Mouse (Mus musculus) left cerebral cortex, adult 2 months (tissue): ENCODE measurements around the gene Fra10ac1. TPM values are rescaled to one million over a fixed set of nuclear protein-coding genes. Genes with fewer than 3 reads are reported as not detected.

Experiments used
- DNase-seq, 2 experiments: peaks; one replicate each; pipeline ENCODE4 v3.0.0; 2021 to 2022; ENCODE audit warnings: low spot score in 2 of 2, mixed read lengths in 1 of 2; ENCODE audit errors: extremely low spot score in 1 of 2
- H3K27ac ChIP-seq: fragments of 200-600 bp; 2 replicates; pipeline ENCODE4 v1.8.1; 2022
- H3K4me3 ChIP-seq: fragments of 200-600 bp; 2 replicates; pipeline ENCODE4 v1.8.1; 2022
- CTCF ChIP-seq: fragments of 200-600 bp; IDR thresholded peaks from 2 replicates; pipeline ENCODE4 v1.8.1; 2022; ENCODE audit warnings: antibody characterized with exemption, mild to moderate bottlenecking, moderate library complexity
- intact Hi-C: fragments of 180-260 bp; cut with DNase I; formaldehyde crosslinking; loops from one replicate; pipeline ENCODE4 v1.15.1; 2025
- long read RNA-seq, 2 experiments: library from polyadenylated mRNA; stranded (forward); transcript quantifications; one replicate each; pipeline ENCODE4 v2.0.0; 2021; ENCODE audit warnings: borderline mapping rate in 2 of 2
- total RNA-seq, 2 experiments: library from RNA; stranded (reverse); gene quantifications; 2 replicates each; pipeline ENCODE4 v1.2.3; 2021

Gene Fra10ac1
- 10 to 100 TPM; 14.4 to 16.3 TPM for total RNA-seq
- long read RNA-seq, experiment 1, transcript Fra10ac1-201 (14 exons, 1,402 nt): major isoform, 8 of 19 reads
- long read RNA-seq, experiment 1, partial matches to known transcripts: 5 of 19 reads
- long read RNA-seq, experiment 1, other reads (novel, unspliced or antisense): 6 of 19 reads
- long read RNA-seq, experiment 2, transcript Fra10ac1-201 (14 exons, 1,402 nt): major isoform, 10 of 18 reads
- long read RNA-seq, experiment 2, partial matches to known transcripts: 3 of 18 reads
- long read RNA-seq, experiment 2, other reads (novel, unspliced or antisense): 4 of 18 reads

GRCm38 (mm10) chr19:38223905-38224684 lies at the start of gene Fra10ac1:
Gene Fra10ac1, minus strand, starts transcription at chr19:38224156.
- DNase-seq: peak; percentile 95 to 96
- peak within 1 kb of the TSS; percentile 55 for H3K4me3 ChIP-seq
- TF ChIP-seq CTCF: peak; percentile 63
- H3K27ac ChIP-seq: peak within 1 kb of the TSS; percentile 89
- intact Hi-C loops: loop anchor here (1.0 to 5.0 kb wide), 4 partner anchors 14 to 128 kb away; partner anchors contain the start of gene Lgi1

- H3K27ac ChIP-seq: no peak overlapping the region
- no peak overlapping the region for H3K4me3 ChIP-seq
- intact Hi-C loops: no loop called here
- DNase-seq: no peak
- TF ChIP-seq CTCF: no peak
Measured at GRCm38 (mm10) chr19:38271071-38271470, 47.1 kb upstream of the Fra10ac1 start.

GRCm38 (mm10) chr19:38267469-38267868 lies 43.5 kb upstream of the Fra10ac1 start:
- DNase-seq: no peak
- Histone ChIP-seq H3K27ac (peak overlapping the region; percentile 99), H3K4me3 (peak overlapping the region; percentile 52)
- TF ChIP-seq CTCF: no peak
- intact Hi-C loops: no loop called here

GRCm38 (mm10) chr19:38265767-38266166 lies 41.8 kb upstream of the Fra10ac1 start:
- peak overlapping the region; percentile 52 for H3K4me3 ChIP-seq
- intact Hi-C loops: no loop called here
- peak overlapping the region; percentile 99 for H3K27ac ChIP-seq
- no peak; the same call in 1 of the 2 replicates for TF ChIP-seq CTCF
- no peak for DNase-seq

GRCm38 (mm10) chr19:38264505-38265500 lies 40.8 kb upstream of the Fra10ac1 start, which contains the start of gene Lgi1:
Gene Lgi1, plus strand, starts transcription at chr19:38264536.
- peak; percentile 57 to 61 for DNase-seq
- H3K4me3 ChIP-seq: peak within 1 kb of the TSS; percentile 52
- intact Hi-C loops: loop anchor here (1.0 kb wide), 2 partner anchors 27 to 41 kb away; partner anchors contain the start of gene Fra10ac1
- TF ChIP-seq CTCF: no peak
- H3K27ac ChIP-seq: peak within 1 kb of the TSS; percentile 99

- peak; percentile 70 for TF ChIP-seq CTCF
- intact Hi-C loops: loop anchor here (1.0 kb wide), 2 partner anchors 26 to 40 kb away; partner anchors contain the start of gene Fra10ac1
- peak; percentile 76 to 80 for DNase-seq
- Histone ChIP-seq H3K27ac (peak overlapping the region; percentile 99), H3K4me3 (peak overlapping the region; percentile 52)
Measured at GRCm38 (mm10) chr19:38263829-38264504, 40.0 kb upstream of the Fra10ac1 start.

GRCm38 (mm10) chr19:38261351-38261750 lies 37.4 kb upstream of the Fra10ac1 start:
- TF ChIP-seq CTCF: no peak
- H3K4me3 ChIP-seq: no peak overlapping the region
- DNase-seq: no peak
- H3K27ac ChIP-seq: 0 out of 2 replicates have a peak overlapping the region, but pooled peaks have one; percentile 36
- intact Hi-C loops: no loop called here

GRCm38 (mm10) chr19:38260346-38260745 lies 36.4 kb upstream of the Fra10ac1 start:
- intact Hi-C loops: no loop called here
- no peak for TF ChIP-seq CTCF
- DNase-seq: peak in 1 of 2 experiments; percentile 51
- Histone ChIP-seq H3K27ac (peak overlapping the region; percentile 95), H3K4me3 (no peak overlapping the region)

GRCm38 (mm10) chr19:38259436-38259835 lies 35.5 kb upstream of the Fra10ac1 start:
- intact Hi-C loops: no loop called here
- no peak for TF ChIP-seq CTCF
- H3K27ac ChIP-seq: peak overlapping the region; percentile 95
- no peak for DNase-seq
- H3K4me3 ChIP-seq: no peak overlapping the region

- DNase-seq: peak in 1 of 2 experiments; percentile 58
- Histone ChIP-seq H3K27ac (peak overlapping the region; percentile 95), H3K4me3 (peak overlapping the region; percentile 46)
- intact Hi-C loops: no loop called here
- no peak for TF ChIP-seq CTCF
Measured at GRCm38 (mm10) chr19:38258651-38259065, 34.7 kb upstream of the Fra10ac1 start.
